Mouse (Mus musculus): ENCODE results near the gene Clcn1.

Gene Clcn1

GRCm38 (mm10) chr6:42299362-42299761, 12.9 kb downstream of the Clcn1 start:
- no peak for DNase-seq (ENCODE audit: extremely low spot score, low spot score)

GRCm38 (mm10) chr6:42309816-42310378, 23.4 kb downstream of the Clcn1 start:
- DNase-seq (ENCODE audit: extremely low spot score, low spot score) = no peak

- no peak for DNase-seq (ENCODE audit: extremely low spot score, low spot score)
These were observed 24.1 kb downstream of the Clcn1 start for GRCm38 (mm10) chr6:42310427-42311053.

GRCm38 (mm10) chr6:42318293-42318692, 31.8 kb downstream of the Clcn1 start:
- DNase-seq (ENCODE audit: extremely low spot score, low spot score) = no peak

- peak; percentile 66 for DNase-seq (ENCODE audit: extremely low spot score, low spot score)
These were observed 37.0 kb downstream of the Clcn1 start for GRCm38 (mm10) chr6:42323371-42324066.

- peak; percentile 60 for DNase-seq (ENCODE audit: extremely low spot score, low spot score)
These were observed 37.6 kb downstream of the Clcn1 start for GRCm38 (mm10) chr6:42324067-42324481.

- peak; percentile 74 for DNase-seq (ENCODE audit: extremely low spot score, low spot score)
These were observed 38.2 kb downstream of the Clcn1 start, which contains the start of gene Fam131b for GRCm38 (mm10) chr6:42324482-42325267. Gene Fam131b, minus strand, starts transcription at chr6:42324643.

- DNase-seq (ENCODE audit: extremely low spot score, low spot score) = peak; percentile 87
These were observed 38.8 kb downstream of the Clcn1 start for GRCm38 (mm10) chr6:42325268-42325609.

- no peak for DNase-seq (ENCODE audit: extremely low spot score, low spot score)
These were observed 40.0 kb downstream of the Clcn1 start for GRCm38 (mm10) chr6:42326509-42326908.

- no peak for DNase-seq (ENCODE audit: extremely low spot score, low spot score)
These were observed 42.3 kb downstream of the Clcn1 start for GRCm38 (mm10) chr6:42328757-42329156.

- no peak for DNase-seq (ENCODE audit: extremely low spot score, low spot score)
These were observed 43.7 kb downstream of the Clcn1 start for GRCm38 (mm10) chr6:42330216-42330615.

- no peak for DNase-seq (ENCODE audit: extremely low spot score, low spot score)
These were observed 44.5 kb downstream of the Clcn1 start for GRCm38 (mm10) chr6:42330946-42331345.

- DNase-seq (ENCODE audit: extremely low spot score, low spot score) = no peak
These were observed 52.7 kb downstream of the Clcn1 start for GRCm38 (mm10) chr6:42339189-42339588.

- no peak for DNase-seq (ENCODE audit: extremely low spot score, low spot score)
These were observed 53.5 kb downstream of the Clcn1 start for GRCm38 (mm10) chr6:42339981-42340380.

- no peak for DNase-seq (ENCODE audit: extremely low spot score, low spot score)
These were observed 55.7 kb downstream of the Clcn1 start for GRCm38 (mm10) chr6:42342171-42342570.

- DNase-seq (ENCODE audit: extremely low spot score, low spot score) = no peak
These were observed 57.1 kb downstream of the Clcn1 start for GRCm38 (mm10) chr6:42343361-42344120.

- no peak for DNase-seq (ENCODE audit: extremely low spot score, low spot score)
These were observed 57.8 kb downstream of the Clcn1 start for GRCm38 (mm10) chr6:42344255-42344654.

- DNase-seq (ENCODE audit: extremely low spot score, low spot score) = no peak
These were observed 62.0 kb downstream of the Clcn1 start for GRCm38 (mm10) chr6:42348281-42349005.

- peak; percentile 70 for DNase-seq (ENCODE audit: extremely low spot score, low spot score)
These were observed 62.5 kb downstream of the Clcn1 start for GRCm38 (mm10) chr6:42349006-42349425.

GRCm38 (mm10) chr6:42349426-42350020, 63.0 kb downstream of the Clcn1 start, which contains the start of gene Zyx:
Gene Zyx, plus strand, starts transcription at chr6:42349630.
- peak; percentile 90 for DNase-seq (ENCODE audit: extremely low spot score, low spot score)

All from neural tube, embryonic 10.5 days (tissue).